Mouse (Mus musculus) left cerebral cortex, postnatal 14 days (tissue): ENCODE measurements around the gene Fut11. TPM values are rescaled to one million over a fixed set of nuclear protein-coding genes. Genes with fewer than 3 reads are reported as not detected.

Experiments used
- DNase-seq, 2 experiments: peaks; one replicate each; pipeline ENCODE4 v3.0.0; 2021 to 2022; ENCODE audit warnings: low spot score in 2 of 2, mixed read lengths in 1 of 2
- intact Hi-C: fragments of 180-260 bp; cut with DNase I; formaldehyde crosslinking; loops from one replicate; pipeline ENCODE4 v1.15.1; 2025
- microRNA-seq, 2 experiments: library from miRNA; unstranded; fragments of <30 nt; microRNA quantifications; one replicate each; pipeline ENCODE4 v1.2.0; 2022
- total RNA-seq, 2 experiments: library from RNA; stranded (reverse); gene quantifications; 2 replicates each; pipeline ENCODE4 v1.2.3; 2021

Fut11 gene
- total RNA-seq, 2 experiments from 2014 or later = 19.3 to 20.1 TPM

DNA sequence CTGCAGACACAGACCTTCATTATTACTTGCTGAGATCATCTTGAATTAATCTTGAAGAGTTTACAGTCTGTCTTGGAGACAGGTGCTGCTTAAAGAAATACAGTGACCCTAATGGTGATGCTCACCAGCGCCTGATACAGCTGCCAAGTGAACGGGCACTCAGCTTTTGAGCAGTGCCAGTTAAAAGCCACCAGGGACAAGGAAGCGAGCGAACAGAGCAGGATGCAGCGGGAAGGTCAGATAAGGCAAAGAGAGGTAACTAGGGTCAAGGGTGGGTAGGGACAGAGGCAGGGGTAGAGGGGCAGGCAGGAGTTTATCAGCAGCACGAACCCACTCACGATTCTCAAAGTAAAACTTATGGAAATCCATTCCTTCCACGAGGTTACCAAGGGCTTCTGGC, 43.7 kb downstream of the Fut11 start:
- intact Hi-C loops = loop anchor here (2.0 kb wide), 1 partner anchor 138 kb away; no protein-coding TSS in a partner anchor
- DNase-seq = no peak

DNA sequence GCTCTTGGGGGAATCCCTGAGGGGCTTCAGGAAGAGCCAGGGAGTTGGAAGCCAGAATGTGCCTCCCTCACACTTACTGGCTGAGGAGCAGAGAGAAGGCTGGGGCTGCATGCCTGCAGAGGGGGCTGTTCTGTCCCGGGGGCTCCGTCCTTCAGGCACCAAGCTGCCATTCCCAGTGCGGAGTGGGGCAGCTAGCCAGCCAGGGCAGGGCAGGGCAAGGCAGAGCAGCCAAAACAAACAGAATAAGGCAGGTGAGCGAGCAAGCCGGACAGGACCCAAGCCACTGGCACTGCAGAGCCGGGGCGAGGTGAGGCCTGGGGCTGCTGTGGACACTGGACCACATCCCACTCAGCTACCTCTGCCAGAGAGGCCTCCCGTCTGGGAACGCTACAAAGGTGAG, 46.5 kb downstream of the Fut11 start:
- DNase-seq = no peak
- intact Hi-C loops = no loop called here

DNA sequence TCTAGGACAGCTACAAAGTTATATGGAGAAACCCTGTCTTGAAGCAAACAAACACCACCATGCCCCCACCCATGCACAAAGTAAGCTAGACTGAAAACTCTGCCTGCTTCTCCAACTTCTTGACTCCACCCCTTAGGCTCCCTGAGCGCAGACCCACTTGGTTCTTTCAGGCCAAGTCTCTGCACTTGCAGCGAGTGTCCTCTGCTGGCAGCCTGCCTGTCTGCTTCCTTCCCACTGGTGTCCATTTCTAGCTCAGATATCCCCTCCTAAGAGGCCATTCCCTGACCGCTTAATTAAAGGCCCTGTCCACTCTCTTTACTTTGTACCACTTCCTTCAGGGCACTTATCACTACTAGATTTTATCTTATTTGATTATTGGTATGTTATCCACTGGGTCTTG, 48.8 kb downstream of the Fut11 start:
- intact Hi-C loops = no loop called here
- DNase-seq = no peak

DNA sequence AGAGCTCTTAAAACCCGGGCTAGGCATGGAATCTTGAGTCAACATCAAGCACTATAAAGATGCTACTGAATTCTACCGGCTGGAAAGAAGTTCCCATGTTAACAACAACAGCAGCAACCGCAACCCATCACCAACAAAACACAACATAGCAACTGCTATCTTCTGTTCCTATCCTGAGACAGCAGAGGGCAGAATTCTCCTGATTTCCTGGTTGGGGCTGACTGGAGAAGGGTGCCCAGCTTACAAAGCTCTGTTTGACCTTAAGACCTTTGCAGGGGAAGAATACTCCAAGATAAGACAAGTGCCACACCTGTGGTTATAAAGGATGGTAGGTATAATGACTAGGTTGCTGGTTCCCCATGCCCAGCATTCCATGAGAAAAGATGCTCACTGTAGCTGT, 52.2 kb downstream of the Fut11 start:
- intact Hi-C loops = no loop called here
- DNase-seq = no peak

GRCm38 (mm10) chr14:20748388-20748787, 53.6 kb downstream of the Fut11 start:
- intact Hi-C loops = no loop called here
- no peak for DNase-seq

DNA sequence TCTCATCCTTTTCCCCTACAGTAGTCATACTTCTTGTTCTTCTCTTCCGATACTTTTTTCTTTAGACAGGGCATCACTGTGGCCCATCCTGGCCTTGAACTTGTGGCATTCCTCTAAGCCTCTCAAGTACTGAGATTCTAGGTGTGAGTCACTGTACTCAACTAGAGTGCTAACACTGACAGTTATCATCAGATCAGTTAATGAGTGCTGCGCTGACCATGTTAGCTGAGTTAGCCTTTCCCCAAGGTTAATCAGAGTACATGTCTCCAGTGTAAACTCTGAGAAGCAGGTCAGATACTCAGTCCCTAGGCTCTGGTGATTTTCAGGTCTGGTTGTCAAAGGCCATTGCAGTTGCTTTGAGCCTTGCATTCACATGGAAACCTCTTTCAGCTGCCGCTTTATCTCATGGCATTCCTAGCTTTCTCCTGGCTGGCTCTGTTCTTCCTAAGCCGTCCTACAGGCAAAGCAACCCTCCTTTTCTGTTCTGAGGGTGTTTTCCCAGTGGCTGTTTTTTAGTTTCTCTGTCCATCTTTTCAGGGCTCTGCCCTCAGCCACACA, 54.8 kb downstream of the Fut11 start:
- intact Hi-C loops = no loop called here
- DNase-seq = no peak

- intact Hi-C loops = no loop called here
- no peak for DNase-seq
These were observed 55.7 kb downstream of the Fut11 start for GRCm38 (mm10) chr14:20750503-20750902.

Small RNA genes lying within 50 kb of the gene (microRNA-seq; reads per million reads assigned to microRNA genes)
- gene Mir6946 = 0.26 to 0.67 reads per million in 2 experiments

Other genes starting within 250 kb of the Fut11 start
- 1 to 10 TPM; 2.0 to 3.1 TPM for gene Cfap70, start 242.7 kb upstream of the Fut11 start, total RNA-seq
- gene Anxa7, start 214.8 kb upstream of the Fut11 start, total RNA-seq = 10 to 100 TPM; 49.4 to 49.8 TPM
- 1 to 10 TPM in 1 of 2 experiments, under 1 TPM in 1; 0.59 to 1.0 TPM for gene Mss51, start 198.1 kb upstream of the Fut11 start, total RNA-seq
- 100 to 1,000 TPM; 387 to 395 TPM for gene Ppp3cb, start 148.4 kb upstream of the Fut11 start, total RNA-seq
- gene Usp54, start 53.9 kb upstream of the Fut11 start, total RNA-seq = 10 to 100 TPM; 29.7 to 35.7 TPM
- gene Myoz1, start 38.4 kb upstream of the Fut11 start, total RNA-seq = not detected
- gene Synpo2l, start 26.6 kb upstream of the Fut11 start, total RNA-seq = under 1 TPM; 0.47 to 0.64 TPM
- 100 to 1,000 TPM in 1 of 2 experiments, 10 to 100 TPM in 1; 87.8 to 109 TPM for gene Sec24c, start 20.7 kb upstream of the Fut11 start, total RNA-seq
- gene Chchd1, start 8.0 kb downstream of the Fut11 start, total RNA-seq = 10 to 100 TPM; 49.9 to 53.9 TPM
- 100 to 1,000 TPM; 136 to 142 TPM for gene Zswim8, start 12.6 kb downstream of the Fut11 start, total RNA-seq
- gene Ndst2, start 39.6 kb downstream of the Fut11 start, total RNA-seq = 10 to 100 TPM; 14.5 to 17.5 TPM
- 100 to 1,000 TPM; 305 to 316 TPM for gene Camk2g, start 99.1 kb downstream of the Fut11 start, total RNA-seq
- 1 to 10 TPM; 7.4 to 7.7 TPM for gene Plau, start 141.7 kb downstream of the Fut11 start, total RNA-seq
- 10 to 100 TPM; 27.9 to 28.7 TPM for gene Vcl, start 234.4 kb downstream of the Fut11 start, total RNA-seq